Mouse (Mus musculus) lung, postnatal 0 days (tissue): ENCODE data around the gene Hsd17b2.

ENCODE experiments used
- CTCF ChIP-seq: IDR thresholded peaks from 2 replicates; pipeline ENCODE4 v1.5.1; 2016; ENCODE audit warnings: antibody characterized with exemption, mild to moderate bottlenecking
- EP300 ChIP-seq: IDR thresholded peaks from 2 replicates; pipeline ENCODE4 v1.6.1; 2016; ENCODE audit warnings: antibody characterized with exemption, mild to moderate bottlenecking, control low read depth

GRCm38 (mm10) chr8:117727561-117727960 lies 25.9 kb downstream of the Hsd17b2 start:
- TF ChIP-seq CTCF (peak; percentile 58), EP300 (no peak)
